8 mouse cellular contexts compared by ENCODE assay signal in the genomic region with DNA sequence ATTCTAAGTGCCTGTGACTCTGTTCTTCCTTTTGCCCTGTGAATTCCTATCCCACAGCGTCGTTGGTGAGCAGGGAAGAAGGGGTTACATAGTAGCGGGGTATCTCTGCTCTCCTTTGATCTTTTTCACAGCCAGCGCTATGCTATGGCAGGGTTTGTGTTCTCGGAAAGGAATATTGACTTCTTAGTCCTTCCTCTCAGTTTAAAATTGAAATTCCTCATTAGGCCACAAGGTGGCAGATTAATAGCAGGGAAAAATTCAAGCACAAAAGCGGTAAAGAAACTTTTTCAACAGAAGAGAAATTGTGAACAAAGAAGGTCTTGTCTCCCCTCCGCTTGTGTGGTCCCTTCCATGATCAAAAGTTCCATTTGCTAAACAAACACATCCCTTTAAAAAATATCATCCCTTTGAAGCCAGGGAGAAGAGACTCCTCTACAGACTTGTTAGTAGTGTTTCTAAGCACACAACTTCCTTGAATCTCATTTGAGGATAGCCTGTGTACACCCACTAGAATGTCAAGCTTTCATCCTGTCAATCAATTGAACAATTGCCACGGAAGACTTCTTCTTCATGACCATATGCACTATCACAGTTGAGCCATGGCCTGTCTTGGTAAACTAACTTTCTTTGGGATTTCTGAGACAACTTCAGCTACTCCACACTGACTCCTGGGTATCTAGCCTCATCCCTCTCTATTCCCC.
DNase-seq lines count a peak whose midpoint lies in the region; ATAC-seq and TF ChIP-seq lines count a peak whose summit lies in the region.

No protein-coding gene starts in this region.

- no peak overlapping the region for H3K4me2 ChIP-seq in limb, embryonic 14.5 days (replicated peaks; ENCODE audit: low read depth, low read length, severe bottlenecking)

- no peak overlapping the region for H3K27ac ChIP-seq in limb, embryonic 14.5 days (replicated peaks; ENCODE audit: low read depth, low read length)

- no peak overlapping the region for H3K4me3 ChIP-seq in limb, embryonic 14.5 days (replicated peaks; ENCODE audit: low read length)

- no peaks in the 10 kb centered on the region for H3K36me3 ChIP-seq in limb, embryonic 14.5 days (ENCODE audit: control insufficient read depth, insufficient read depth, low read length)

- no peak overlapping the region for H3K9ac ChIP-seq in limb, embryonic 14.5 days (ENCODE audit: low read depth, low read length, severe bottlenecking)

- H3K9me3 ChIP-seq in limb, embryonic 14.5 days (ENCODE audit: control insufficient read depth, low read length), result no peaks in the 10 kb centered on the region

- intact Hi-C loops in heart, postnatal 25 days (cut with DNase I), result loop anchor here (1.0 to 2.0 kb wide), 2 partner anchors 189 to 260 kb away; no protein-coding TSS in a partner anchor

- 6% methylated on average over 8 of the region's 8 CpGs for WGBS in limb, embryonic 14.5 days

- DNase-seq in heart, adult 8-10 months (ENCODE audit: low spot score), result peak; percentile 69
- DNase-seq in heart, postnatal 25 days (ENCODE audit: low spot score), result no peak
- peak; percentile 70 for DNase-seq in A20 (ENCODE audit: low read depth, low spot score)
- DNase-seq in brain, embryonic 18.5 days (ENCODE audit: low read depth, low spot score), result peak; percentile 52
- DNase-seq in forelimb bud, embryonic 11.5 days (ENCODE audit: low read depth, low spot score), result peak; percentile 78
- peak; percentile 70 for DNase-seq in limb, embryonic 14.5 days (ENCODE audit: low spot score)
- DNase-seq in retina, postnatal 1 day, result peak; percentile 88
- DNase-seq in gastrocnemius, adult 8-10 months (ENCODE audit: low spot score in 2 of 2), result no peak

- H3K27me3 ChIP-seq in limb, embryonic 14.5 days (ENCODE audit: control insufficient read depth, insufficient read depth, low read length), result no peaks in the 10 kb centered on the region

- TF ChIP-seq POLR2A in limb, embryonic 14.5 days (IDR thresholded peaks at IDR 0.05; ENCODE audit: borderline replicate concordance, extremely low read depth, insufficient read depth, insufficient read length), result no peak

- no peaks in the 10 kb centered on the region for H3K4me1 ChIP-seq in limb, embryonic 14.5 days (ENCODE audit: control insufficient read depth, insufficient read depth, low read length)

- peak; percentile 41; the same call in 1 of the 2 replicates for ATAC-seq in limb, embryonic 14.5 days (ENCODE audit: low FRiP score, low read depth)

Comparison
In these comparisons a context has a peak if more than half of its experiments do, and no peak if none do; other contexts are left out.
1. DNase-seq: peak in heart, adult 8-10 months (single experiment), A20 (single experiment), brain, embryonic 18.5 days (single experiment), forelimb bud, embryonic 11.5 days (single experiment), limb, embryonic 14.5 days (single experiment) and retina, postnatal 1 day (single experiment); none in heart, postnatal 25 days (single experiment) and gastrocnemius, adult 8-10 months (0 of 2).